Mouse (Mus musculus) A20 (cell line): Measurements from ENCODE around the gene Tmem160.
A peak's percentile ranks its signal among the peaks of the same experiment; 100 is the strongest.

Experiments used
- DNase-seq: peaks from one replicate; pipeline ENCODE4 v3.0.0-alpha.2; 2011; ENCODE audit warnings: low read depth, low spot score

Gene Tmem160

GRCm38 (mm10) chr7:16452587-16453073 lies at the start of gene Tmem160:
Gene Tmem160, plus strand, starts transcription at chr7:16452779.
- DNase-seq = peak; percentile 94

DNA sequence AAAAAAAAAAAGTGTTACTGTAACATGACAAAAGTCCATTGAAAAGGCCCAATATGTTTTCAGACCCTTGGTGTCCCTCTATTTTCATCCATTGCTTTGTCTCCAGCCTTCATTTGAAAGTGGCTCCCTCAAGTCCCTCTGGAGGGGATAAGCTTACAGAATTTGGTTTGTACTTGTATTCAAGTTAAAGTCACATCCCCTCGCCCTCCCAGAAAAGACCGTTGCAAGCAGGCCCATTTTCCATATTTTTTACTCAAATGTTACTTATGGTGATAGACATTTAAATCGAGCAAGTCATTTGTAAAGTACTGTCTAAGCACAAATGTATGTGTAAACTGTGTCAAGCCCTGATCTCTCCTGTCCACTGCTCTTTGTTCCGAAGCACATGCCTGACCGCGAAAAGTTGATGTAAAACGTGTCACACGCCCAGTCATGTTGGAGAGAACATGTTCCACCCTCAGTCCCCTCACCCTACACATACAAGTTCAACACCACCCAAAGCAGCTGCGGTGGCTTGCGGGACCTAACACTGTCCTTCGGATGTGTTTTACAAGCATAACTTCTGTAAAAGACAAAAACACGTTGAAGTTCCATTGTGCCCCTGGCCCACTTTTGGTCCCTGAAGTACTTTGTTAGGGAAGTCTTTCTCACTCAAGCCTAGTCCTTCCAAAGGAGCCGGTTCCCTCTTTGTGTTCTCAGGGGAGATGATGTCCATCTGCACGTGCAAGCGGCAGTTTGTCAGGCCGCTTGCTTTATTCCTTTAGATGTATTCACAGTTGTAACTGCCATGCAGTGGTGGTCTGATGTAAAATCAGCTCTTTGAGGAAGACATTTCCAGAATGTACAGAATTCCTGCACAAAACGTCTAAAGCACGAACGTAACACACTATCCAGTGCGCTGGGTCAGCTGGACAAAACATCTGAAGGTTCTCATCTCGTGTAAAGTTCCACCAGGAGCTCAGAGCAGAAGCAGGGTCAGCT lies 49.3 kb upstream of the Tmem160 start:
- no peak for DNase-seq

- no peak for DNase-seq
These were observed 48.1 kb upstream of the Tmem160 start for GRCm38 (mm10) chr7:16404315-16405072.

GRCm38 (mm10) chr7:16405073-16405455 lies 47.5 kb upstream of the Tmem160 start:
- DNase-seq = no peak

DNA sequence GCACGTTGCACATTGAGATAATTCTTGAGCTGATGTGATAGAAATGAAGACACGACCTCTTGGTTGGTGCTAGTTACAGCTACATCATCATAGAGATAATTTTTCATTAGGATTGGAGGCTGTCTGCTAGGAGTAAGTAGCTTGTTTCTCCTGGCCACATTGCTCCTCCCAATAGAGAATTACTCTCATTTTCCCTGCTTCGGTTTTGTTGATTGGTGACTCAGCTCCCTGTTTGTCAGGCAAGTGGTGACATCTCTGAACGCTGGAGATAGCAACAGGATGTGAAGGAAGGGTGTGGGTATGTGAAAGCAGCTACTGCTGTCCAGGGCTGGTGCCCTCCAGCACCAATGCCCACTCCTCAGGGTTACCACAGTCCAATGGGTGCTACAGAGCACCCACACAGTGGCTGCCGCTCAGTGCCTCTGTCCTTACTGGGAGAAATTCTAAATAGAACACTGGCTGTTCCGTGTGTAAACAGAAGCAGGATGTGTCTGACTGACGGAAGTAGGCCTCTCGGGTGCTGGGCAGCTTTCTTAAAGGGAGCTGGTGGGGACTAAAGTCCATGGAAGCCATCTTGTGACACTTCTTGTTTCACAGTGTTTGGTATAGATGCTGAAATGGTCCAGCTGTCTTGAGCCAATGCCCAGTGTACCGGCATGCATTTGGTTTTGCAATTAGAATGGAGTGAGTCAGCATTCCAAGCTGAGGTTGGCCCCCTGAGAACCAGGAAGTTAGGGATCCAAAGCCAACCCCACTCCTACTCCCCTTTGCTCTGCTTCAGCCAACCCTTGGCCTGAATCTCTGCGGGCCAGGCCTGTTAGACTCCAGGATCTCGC lies 46.8 kb upstream of the Tmem160 start:
- no peak for DNase-seq

DNA sequence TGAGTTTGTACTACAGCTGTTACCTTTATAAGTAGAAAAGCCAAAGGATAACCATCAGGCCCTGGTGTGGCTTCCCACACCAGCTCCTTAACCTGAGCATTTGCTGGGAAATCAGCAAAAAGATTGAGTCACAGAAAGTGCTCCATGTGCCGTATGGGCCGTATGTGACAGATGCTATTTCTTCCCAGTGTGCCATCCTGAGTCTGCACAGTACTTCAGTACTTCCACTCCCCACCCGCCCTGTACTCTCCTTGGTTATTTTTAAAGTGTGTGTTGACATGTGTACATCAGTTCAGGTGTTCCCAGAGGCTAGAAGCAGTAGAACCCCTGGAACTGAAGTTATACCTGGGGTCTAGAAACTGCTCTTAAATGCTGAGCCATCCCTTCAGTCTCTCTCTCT lies 45.6 kb upstream of the Tmem160 start:
- no peak for DNase-seq

- DNase-seq = no peak
These were observed 41.5 kb upstream of the Tmem160 start for GRCm38 (mm10) chr7:16411100-16411499.

DNA sequence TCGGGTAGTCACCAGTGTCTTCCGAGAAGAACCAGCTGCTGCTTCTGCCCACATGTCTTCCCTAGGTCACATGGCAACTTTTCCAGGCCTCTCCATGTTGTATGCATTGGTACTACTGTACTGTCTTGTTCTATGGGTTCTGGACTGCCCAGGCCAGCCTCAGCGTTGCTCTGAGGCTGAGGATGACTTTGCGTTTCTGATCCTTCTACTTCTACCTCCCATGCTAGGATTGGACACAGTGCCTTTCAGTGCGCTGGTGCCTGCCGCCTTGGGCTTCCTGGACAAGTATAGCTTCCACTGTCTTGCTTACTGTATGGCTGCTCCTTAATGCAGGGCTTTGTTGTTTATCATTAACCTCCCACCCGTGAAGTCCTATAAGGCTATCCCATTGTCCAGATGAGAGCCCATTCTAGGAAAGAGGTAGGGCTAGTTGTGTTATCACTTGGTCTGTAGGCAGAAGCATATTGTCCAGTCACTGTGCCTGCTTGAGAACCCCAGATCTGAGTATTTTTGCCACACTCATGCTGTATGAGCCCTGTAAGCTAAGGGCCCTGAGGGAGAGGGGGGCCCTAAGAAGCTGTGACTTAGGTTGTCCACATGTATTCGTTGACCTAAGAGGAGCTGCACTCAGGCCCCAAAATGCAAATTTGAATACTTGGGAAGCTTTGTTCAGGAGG lies 40.2 kb upstream of the Tmem160 start:
- DNase-seq = no peak

DNA sequence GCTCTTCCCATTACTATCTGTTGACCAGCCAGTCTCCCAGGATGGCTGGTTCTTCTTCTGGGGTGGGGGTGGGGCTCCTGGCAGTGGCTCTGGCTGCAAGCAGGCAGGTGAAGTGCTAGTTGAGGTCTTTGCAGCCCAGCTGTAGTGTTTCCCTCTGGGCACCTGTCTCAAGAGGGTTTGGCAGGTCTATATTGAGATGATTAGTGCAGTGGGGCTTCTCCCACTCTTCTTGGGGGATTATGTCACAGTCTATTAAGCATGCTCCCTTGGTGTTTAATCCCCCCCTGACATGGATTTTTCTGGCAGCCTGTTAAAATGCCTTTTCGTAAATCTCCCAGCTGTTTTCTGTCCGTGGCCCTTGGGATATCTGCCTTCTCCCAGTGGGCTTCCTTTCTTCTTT lies 39.6 kb upstream of the Tmem160 start:
- no peak for DNase-seq

DNA sequence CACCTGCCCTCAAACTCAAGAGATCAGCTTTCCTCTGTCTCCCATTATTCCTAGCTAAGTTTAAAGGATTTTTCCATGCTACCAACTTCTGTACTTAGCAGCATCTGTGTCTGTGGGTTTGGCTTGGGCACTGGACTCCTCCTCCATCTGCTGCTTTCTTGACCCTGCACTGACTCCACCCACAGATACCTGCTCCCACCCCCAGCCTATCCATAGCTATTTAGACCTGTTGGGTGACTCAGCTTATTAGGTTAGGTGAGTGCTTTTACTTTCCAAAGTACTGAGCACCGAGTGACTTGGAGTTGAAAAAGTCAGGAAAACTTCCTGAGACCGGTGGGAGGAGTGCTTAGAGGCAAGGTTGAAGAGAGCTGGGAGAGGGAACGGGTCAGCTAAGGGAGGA lies 37.2 kb upstream of the Tmem160 start:
- DNase-seq = no peak

DNA sequence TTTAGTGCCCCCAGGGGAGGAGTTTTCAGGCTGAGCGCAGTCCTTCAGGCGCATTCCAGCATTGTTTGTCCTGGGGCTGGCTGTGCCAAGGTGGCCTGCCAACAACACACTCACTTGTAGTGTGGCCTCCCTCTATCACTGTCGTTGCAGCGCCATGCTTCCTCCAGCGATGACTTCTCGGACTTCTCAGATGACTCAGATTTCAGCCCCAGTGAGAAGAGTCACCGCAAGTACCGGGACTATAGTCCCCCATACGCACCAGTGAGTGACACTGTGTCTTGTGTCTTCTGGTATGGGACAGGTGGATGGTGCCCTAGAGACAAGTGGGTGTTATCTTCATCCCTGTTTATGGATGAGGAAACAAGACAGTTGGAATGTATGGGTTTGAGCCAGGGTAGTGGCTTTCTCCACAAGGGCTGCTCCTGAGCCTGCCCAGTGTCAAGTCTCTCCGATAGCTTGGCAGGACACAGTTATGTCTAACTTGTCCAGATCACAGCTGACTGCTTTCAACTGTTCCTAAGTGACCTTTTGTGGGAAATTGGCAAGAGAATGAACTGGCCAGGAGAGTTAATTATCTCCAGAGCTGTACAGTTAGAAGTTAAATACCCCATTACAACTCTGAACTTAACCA lies 35.3 kb upstream of the Tmem160 start:
- DNase-seq = no peak

- no peak for DNase-seq
These were observed 33.9 kb upstream of the Tmem160 start for GRCm38 (mm10) chr7:16418713-16419112.

GRCm38 (mm10) chr7:16420493-16421118 lies 32.0 kb upstream of the Tmem160 start:
- DNase-seq = no peak

GRCm38 (mm10) chr7:16422222-16422856 lies 30.2 kb upstream of the Tmem160 start:
- DNase-seq = no peak

DNA sequence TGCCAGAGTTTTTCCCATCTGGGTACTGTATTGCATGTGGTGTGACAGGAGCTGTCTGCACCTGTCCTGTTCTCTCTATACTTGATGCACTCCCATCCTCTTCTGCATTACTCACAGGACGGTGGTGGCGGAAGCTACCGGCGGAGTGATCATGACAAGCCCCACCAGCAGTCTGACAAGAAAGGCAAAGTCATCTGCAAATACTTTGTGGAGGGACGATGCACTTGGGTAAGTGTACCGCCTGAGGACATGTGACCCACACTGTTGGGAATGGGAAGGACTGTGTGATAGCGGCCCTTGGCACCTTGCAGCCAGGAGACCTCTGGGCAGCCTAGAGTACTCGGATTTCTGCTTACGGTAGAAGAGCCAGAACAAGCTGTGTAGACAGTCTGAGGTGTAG lies 28.8 kb upstream of the Tmem160 start:
- DNase-seq = no peak

- DNase-seq = no peak
These were observed 26.9 kb upstream of the Tmem160 start for GRCm38 (mm10) chr7:16425721-16426120.

DNA sequence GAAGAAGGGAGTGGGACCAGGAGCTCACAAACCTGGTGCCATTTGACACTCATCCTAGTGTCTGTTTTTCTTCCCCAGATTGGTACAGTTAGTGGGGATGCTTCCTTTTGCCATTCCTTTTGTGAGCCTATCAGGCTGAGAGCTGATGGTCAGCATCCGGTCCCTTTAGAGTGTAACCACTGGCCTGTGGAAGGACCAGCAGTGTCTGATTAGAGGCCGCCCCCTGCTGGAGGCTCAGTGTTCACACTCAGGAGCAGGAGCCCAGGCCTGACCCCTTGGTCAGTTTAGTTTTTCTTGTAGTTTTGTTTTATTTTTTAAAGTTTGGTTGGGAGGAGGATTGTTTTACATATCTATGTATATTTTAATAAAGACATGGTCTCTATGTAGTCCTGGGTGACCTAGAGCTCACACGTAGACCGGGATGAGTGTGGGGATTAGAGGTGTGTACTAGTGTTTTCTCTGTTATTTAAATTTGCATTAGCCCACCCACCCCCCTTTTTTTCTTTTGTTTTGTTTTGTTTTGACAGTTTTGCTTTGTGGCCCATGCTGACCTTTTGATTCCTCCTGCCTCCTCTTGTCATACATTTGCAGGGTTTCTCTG lies 26.4 kb upstream of the Tmem160 start:
- DNase-seq = peak; percentile 60

DNA sequence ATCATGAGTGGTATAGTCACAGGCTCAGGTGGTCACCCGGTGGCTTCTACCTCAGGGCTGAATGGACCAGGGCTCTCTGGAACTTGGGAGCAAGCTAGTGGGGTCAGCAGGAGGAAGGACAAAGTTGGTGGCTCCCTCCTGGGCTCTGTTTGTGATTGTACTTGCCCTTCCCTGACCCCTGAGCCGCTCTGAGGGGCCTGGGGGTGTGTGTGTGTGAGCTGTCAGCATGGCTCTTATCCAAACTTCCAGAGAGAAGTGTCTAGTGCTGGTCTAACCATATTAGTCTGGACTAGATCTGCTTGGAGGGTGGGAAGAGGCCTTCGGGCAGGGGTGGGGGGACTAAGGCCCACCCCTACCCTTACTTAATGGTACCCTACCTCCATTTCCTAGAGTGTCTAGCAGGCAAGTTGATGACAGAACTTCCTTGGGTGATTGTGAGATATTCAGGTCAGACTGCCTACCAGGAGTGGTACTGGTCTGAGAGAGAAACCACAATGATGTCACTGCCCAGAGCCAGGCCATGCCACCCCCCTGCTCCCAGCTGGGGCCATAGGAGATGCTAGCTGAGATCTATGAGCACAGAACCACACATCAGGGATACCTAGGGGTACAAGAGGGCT lies 19.1 kb upstream of the Tmem160 start:
- no peak for DNase-seq

- no peak for DNase-seq
These were observed 17.5 kb upstream of the Tmem160 start for GRCm38 (mm10) chr7:16435088-16435487.
